In the genomic region with DNA sequence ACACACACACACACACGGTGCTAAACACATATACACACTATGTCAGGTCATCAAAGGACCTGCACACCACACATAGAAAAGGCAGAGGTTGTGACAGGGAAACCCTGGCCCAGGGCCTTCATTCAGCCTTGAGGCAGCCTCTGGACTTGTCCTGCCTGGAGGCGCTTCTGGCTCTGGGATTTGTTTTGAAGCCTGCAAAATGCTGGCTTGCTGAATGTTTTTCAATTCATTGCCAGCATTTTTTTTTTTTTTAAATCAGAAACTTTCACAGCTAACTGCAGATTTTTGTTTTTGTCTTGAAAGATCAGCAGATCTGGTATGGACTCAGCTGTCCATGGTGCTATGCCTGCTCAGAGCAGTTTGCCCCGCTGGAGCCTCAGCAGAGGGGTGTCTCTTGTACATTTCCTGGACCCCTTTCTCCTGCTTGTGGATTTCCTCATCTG, we compare ENCODE assay signal across 11 mouse cellular contexts. TPM values are rescaled to one million over a fixed set of nuclear protein-coding genes. Genes with fewer than 3 reads are reported as not detected.
DNase-seq lines count a peak whose midpoint lies in the region; ATAC-seq lines count a peak whose summit lies in the region.
"Had no signal": no experiment of that assay in that cellular context is flagged by ENCODE, and none has a peak within 500 bp of the region (broad histone marks: within the 10 kb centered on the region; RNA-seq: fewer than 3 reads in every experiment).

No protein-coding gene starts in this region.

- H3K36me3 ChIP-seq in forebrain, embryonic 16.5 days (ENCODE audit: control insufficient read depth, insufficient read depth) = no peaks in the 10 kb centered on the region
- H3K36me3 ChIP-seq in forebrain, embryonic 11.5 days (ENCODE audit: control insufficient read depth, insufficient read depth, low read length) = no peaks in the 10 kb centered on the region
- H3K36me3 ChIP-seq in hindbrain, embryonic 15.5 days = no peaks in the 10 kb centered on the region

- H3K4me3 ChIP-seq in forebrain, embryonic 16.5 days (replicated peaks; ENCODE audit: low read length) = no peak overlapping the region
- H3K4me3 ChIP-seq in forebrain, embryonic 11.5 days (ENCODE audit: low read depth, low read length) = no peak overlapping the region
- H3K4me3 ChIP-seq in hindbrain, embryonic 15.5 days = no peak overlapping the region
- H3K4me3 ChIP-seq: megakaryocyte, embryonic 14.5 days had no signal

- H3K4me1 ChIP-seq in forebrain, embryonic 16.5 days (replicated peaks; ENCODE audit: control insufficient read depth, insufficient read depth, low read length) = no peaks in the 10 kb centered on the region; the same call in 1 of the 2 replicates
- no peaks in the 10 kb centered on the region for H3K4me1 ChIP-seq in forebrain, embryonic 11.5 days (replicated peaks; ENCODE audit: control insufficient read depth, insufficient read depth, low read length)
- H3K4me1 ChIP-seq in hindbrain, embryonic 15.5 days (replicated peaks) = peaks cover 4% of the 10 kb centered on the region; the same call in 1 of the 2 replicates

- no peak for DNase-seq in forebrain, embryonic 11.5 days (ENCODE audit: low spot score)
- peak; percentile 41 for DNase-seq in left cerebral cortex, postnatal 4 days
- no peak for DNase-seq in left cerebral cortex, postnatal 14 days (ENCODE audit: low spot score in 2 of 2)
- peak; percentile 59 for DNase-seq in ovary, postnatal 36 days (ENCODE audit: low spot score)
- no peak for DNase-seq in spleen, adult 18-20 months
- no peak for DNase-seq in c-Kit-positive CD71-positive TER-119-positive erythroid progenitor cells, embryonic 14.5 days (ENCODE audit: low spot score)
- DNase-seq: embryo, embryonic 11 days had no signal

- H3K27me3 ChIP-seq in forebrain, embryonic 16.5 days (replicated peaks; ENCODE audit: control insufficient read depth, insufficient read depth, low read length) = no peaks in the 10 kb centered on the region
- H3K27me3 ChIP-seq in forebrain, embryonic 11.5 days (ENCODE audit: control insufficient read depth, insufficient read depth, low read length) = no peaks in the 10 kb centered on the region
- H3K27me3 ChIP-seq in hindbrain, embryonic 15.5 days = no peaks in the 10 kb centered on the region

- H3K9me3 ChIP-seq in forebrain, embryonic 16.5 days (ENCODE audit: control insufficient read depth, low read length) = no peaks in the 10 kb centered on the region
- no peaks in the 10 kb centered on the region for H3K9me3 ChIP-seq in forebrain, embryonic 11.5 days (ENCODE audit: control insufficient read depth, low read length)
- H3K9me3 ChIP-seq in hindbrain, embryonic 15.5 days = no peaks in the 10 kb centered on the region
- H3K9me3 ChIP-seq: megakaryocyte, embryonic 14.5 days had no signal

- 0 out of 2 replicates have a peak overlapping the region, but pooled peaks have one; percentile 41 for H3K27ac ChIP-seq in forebrain, embryonic 16.5 days (ENCODE audit: low read length)
- H3K27ac ChIP-seq in forebrain, embryonic 11.5 days (ENCODE audit: low read depth, low read length) = no peak overlapping the region
- peak overlapping the region; percentile 60; the same call in 1 of the 2 replicates for H3K27ac ChIP-seq in hindbrain, embryonic 15.5 days (replicated peaks)

- no peak for ATAC-seq in forebrain, embryonic 16.5 days
- ATAC-seq in forebrain, embryonic 11.5 days (replicated peaks; ENCODE audit: low FRiP score) = no peak
- no peak for ATAC-seq in hindbrain, embryonic 15.5 days (ENCODE audit: low FRiP score, low read depth)

- WGBS in forebrain, embryonic 16.5 days = 66% methylated on average over 3 of the region's 3 CpGs
- WGBS in forebrain, embryonic 11.5 days = 90% methylated on average over 3 of the region's 3 CpGs
- WGBS in hindbrain, embryonic 15.5 days = 75% methylated on average over 3 of the region's 3 CpGs

- H3K4me2 ChIP-seq in forebrain, embryonic 16.5 days (ENCODE audit: low read length) = no peak overlapping the region
- H3K4me2 ChIP-seq in forebrain, embryonic 11.5 days (ENCODE audit: low read depth, low read length, severe bottlenecking) = no peak overlapping the region
- H3K4me2 ChIP-seq in hindbrain, embryonic 15.5 days = no peak overlapping the region

- no peak overlapping the region for H3K9ac ChIP-seq in forebrain, embryonic 16.5 days (replicated peaks; ENCODE audit: low read depth, low read length)
- no peak overlapping the region for H3K9ac ChIP-seq in forebrain, embryonic 11.5 days (ENCODE audit: low read length)
- H3K9ac ChIP-seq in hindbrain, embryonic 15.5 days = no peak overlapping the region

- intact Hi-C loops in left cerebral cortex, postnatal 4 days (cut with DNase I) = no loop called here
- intact Hi-C loops in left cerebral cortex, postnatal 14 days (cut with DNase I) = no loop called here

RNA-seq across cellular contexts. Expression of a gene that starts 11.4 kb away (rescaled TPM):
- 5.0 and 6.4 TPM in 2 replicates for polyA plus RNA-seq in forebrain, embryonic 16.5 days (2015; fragmentation: Nextera tagmentation; extraction: Ambion mirVana)
- polyA plus RNA-seq in forebrain, embryonic 11.5 days (2014; fragmentation: Nextera tagmentation; extraction: Ambion mirVana) = 2.2 and 2.4 TPM in 2 replicates
- 10 to 100 TPM in 1 of 2 experiments, 1 to 10 TPM in 1; 9.9 to 10.2 TPM for total RNA-seq in left cerebral cortex, postnatal 4 days (2021)
- total RNA-seq in left cerebral cortex, postnatal 14 days (2021) = 10 to 100 TPM; 15.9 to 16.6 TPM
- 6.7 and 7.1 TPM in 2 replicates for polyA plus RNA-seq in hindbrain, embryonic 15.5 days (2015; fragmentation: Nextera tagmentation; extraction: Ambion mirVana)
- polyA plus RNA-seq: C2C12 had no signal

RNA-seq across cellular contexts. Expression of a gene that starts 30.3 kb away (rescaled TPM):
- polyA plus RNA-seq in forebrain, embryonic 16.5 days (2015; fragmentation: Nextera tagmentation; extraction: Ambion mirVana) = not detected in 2 replicates
- not detected in 2 replicates for polyA plus RNA-seq in forebrain, embryonic 11.5 days (2014; fragmentation: Nextera tagmentation; extraction: Ambion mirVana)
- total RNA-seq in left cerebral cortex, postnatal 4 days (2021) = not detected
- total RNA-seq in left cerebral cortex, postnatal 14 days (2021) = not detected
- not detected in 2 replicates for polyA plus RNA-seq in hindbrain, embryonic 15.5 days (2015; fragmentation: Nextera tagmentation; extraction: Ambion mirVana)
- polyA plus RNA-seq: C2C12 had no signal

Comparison
In these comparisons a context has a peak if more than half of its experiments do, and no peak if none do; other contexts are left out.
1. DNase-seq: peak in left cerebral cortex, postnatal 4 days (single experiment) and ovary, postnatal 36 days (single experiment); none in forebrain, embryonic 11.5 days (single experiment), left cerebral cortex, postnatal 14 days (0 of 2), spleen, adult 18-20 months (0 of 2) and c-Kit-positive CD71-positive TER-119-positive erythroid progenitor cells, embryonic 14.5 days (single experiment).